Mouse (Mus musculus): ENCODE data around the gene Scaf1.

Scaf1 gene

DNA sequence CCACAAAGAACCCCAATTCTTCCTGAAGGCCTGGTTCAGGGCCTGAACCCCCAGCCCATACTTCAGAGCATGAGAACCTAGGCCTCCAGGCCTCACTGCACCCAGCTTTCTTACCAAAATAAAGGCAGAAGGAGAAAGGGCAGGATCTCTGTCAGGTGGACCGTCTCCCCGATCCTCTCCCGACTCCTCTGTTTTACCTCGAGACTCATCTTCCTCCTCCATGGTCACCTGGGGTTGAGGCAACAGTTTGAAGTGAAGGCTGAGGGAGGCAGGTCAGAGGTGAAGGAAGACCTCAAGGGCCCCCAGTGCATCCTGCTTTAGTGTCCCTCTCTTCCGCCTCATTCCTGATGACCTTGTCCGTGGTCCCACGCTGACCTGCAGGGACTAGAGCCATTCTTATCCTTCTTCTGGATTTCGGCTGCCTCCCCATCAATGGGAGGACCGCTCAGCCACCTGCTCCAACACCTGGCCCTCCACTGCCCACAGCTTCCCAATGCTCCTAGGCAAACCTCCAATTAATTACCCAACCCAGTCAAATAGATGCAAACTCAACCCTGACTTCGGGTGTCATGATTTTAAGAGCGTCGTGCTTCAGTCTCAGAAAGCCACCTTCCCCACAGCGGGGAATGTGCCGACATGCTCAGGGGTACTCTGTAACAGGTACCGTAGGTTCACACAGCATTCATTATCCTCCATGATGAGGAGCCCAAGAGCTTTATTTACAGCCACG, 2.6 kb downstream of the Scaf1 start:
- DNase-seq: no peak

DNA sequence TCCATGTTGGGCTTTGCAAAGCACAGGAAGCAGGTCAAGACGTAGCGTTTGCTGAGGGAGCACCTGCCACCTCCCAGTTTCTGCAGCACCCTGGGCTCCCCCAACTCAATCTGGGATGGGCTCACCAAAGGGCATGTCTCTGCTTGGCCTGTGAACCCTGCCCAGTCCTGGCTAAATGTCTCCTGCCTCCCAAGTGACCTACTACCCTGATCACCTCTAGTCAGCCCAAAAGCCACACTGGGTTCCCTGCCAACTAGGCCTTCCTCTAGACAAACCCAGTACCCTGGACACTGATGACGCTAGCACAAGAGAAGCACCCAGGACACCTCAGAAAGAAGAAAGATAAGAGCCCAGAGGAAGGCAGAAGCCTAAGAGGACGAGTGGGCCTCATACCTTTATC, 3.3 kb downstream of the Scaf1 start:
- DNase-seq: no peak

DNA sequence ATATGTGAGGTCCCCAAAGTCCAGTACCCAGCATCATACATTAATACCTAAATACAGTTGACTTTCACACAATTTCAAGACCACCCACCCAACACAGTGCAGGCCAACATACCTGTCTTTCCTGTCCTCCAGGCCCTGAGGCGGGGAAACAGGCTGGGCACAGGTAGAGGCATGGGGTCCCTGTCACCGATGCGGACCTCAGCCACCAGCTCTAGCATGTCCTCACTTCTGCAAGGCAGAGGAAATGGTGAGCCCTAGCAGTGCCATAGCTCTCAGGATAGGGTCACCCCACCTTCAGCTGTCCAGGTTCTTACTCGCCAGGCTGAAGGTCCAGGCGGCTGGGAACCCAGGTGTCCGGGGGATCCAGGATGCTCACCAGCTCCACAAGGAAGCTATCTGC, 4.2 kb downstream of the Scaf1 start:
- no peak for DNase-seq

- no peak for DNase-seq
These were observed 7.8 kb downstream of the Scaf1 start for GRCm38 (mm10) chr7:45008411-45008810.

DNA sequence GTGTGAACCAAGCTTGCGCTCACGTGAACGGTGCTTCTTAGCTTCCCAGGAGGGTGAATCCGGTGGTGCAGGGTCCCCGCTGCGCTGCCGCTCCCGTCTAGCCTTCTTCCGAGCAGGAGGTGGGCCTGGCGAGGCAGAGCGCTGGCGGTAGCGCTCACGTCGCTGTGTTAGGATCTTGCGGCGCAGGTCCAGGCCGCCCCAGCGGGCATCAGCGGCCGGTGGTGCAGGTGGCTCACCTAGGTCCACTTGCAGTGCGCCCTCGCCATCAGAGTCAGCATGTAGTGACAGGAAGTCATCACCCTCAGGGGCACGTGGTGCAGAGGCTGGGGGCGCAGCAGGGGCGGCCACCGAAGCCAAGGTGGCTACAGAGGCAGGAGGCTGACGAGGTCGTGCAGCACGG, 8.3 kb downstream of the Scaf1 start:
- DNase-seq: no peak

DNA sequence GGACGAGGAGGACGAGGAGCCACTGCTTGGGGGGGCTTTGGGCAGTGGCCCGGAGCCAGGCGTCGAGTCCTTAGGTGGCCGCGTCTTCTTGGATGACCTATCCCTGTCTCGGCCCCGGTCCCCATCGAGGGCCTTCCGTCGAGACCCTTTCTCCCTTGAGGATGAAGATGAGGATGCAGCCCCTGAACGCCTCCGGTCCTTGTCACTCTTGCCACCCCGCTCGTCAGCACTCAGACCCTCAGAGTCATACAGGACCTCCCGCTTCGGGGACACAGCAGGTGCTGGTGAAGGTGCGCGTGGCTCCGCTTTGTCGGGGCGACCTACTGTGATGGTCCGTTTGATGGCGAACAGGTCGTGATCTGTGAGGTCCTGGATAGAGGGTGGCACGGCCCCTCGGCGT, 9.0 kb downstream of the Scaf1 start:
- DNase-seq: no peak

- no peak for DNase-seq
These were observed 9.7 kb downstream of the Scaf1 start for GRCm38 (mm10) chr7:45006503-45006902.

DNA sequence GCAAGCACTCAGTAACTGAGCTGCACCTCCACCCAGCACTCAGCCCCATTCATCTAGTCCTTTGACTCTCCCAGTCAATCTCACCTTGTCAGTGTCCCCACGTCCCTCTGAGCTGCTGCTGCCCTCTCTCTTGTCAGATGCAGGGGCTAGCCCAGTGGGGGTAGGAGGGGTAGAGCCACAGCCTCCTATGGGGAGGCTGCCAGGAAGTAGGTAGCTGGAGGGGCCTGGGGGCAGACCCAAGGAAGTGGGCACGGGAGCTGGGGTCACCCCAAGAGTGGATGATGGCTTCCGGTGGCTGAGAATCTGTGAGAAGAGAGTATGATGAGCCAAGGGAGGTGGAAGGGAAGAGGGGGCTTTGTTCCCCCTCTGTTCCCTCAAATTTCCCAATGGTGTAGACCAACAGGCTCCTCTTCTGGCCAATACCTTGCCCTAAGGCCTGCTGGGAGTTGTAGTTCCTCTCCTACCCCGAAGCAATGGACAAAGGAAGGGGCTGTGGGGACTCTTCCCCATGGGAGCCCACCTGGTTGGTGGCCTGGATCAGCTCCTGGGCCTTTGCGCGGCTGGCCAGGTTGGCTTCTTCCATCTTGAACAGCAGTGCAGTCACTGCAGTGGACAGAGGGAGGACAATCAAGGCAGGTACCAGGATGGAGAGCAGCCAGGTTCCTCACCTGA, 10.7 kb downstream of the Scaf1 start:
- no peak for DNase-seq

GRCm38 (mm10) chr7:45004546-45004945, 11.6 kb downstream of the Scaf1 start:
- DNase-seq: no peak

- DNase-seq: no peak
These were observed 13.7 kb downstream of the Scaf1 start for GRCm38 (mm10) chr7:45002440-45002839.

GRCm38 (mm10) chr7:45000539-45001114, 15.5 kb downstream of the Scaf1 start:
- no peak for DNase-seq

GRCm38 (mm10) chr7:44999753-45000152, 16.4 kb downstream of the Scaf1 start:
- no peak for DNase-seq

DNA sequence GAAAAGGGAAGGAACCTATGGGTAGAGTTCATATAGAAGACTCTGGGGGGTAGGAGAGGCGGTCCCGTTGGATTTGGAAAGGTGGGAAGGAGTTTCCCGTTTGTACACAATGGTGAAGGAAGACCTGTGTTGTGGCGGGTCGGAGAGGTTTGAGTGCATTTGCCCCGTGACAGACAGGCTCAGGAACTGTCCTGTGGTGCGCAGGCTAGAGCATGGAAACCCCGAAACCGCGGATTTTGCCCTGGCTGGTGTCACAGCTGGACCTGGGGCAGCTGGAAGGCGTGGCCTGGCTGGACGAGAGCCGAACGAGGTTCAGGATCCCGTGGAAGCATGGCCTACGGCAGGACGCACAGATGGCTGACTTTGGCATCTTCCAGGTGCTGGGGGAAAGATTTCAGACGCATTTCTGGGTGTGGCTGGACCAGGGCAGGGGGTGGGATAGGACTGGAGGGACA, 17.6 kb downstream of the Scaf1 start, which contains the start of gene Bcl2l12:
Gene Bcl2l12, minus strand, starts transcription at position 212 of the 455 bp plus-strand sequence.
- no peak for DNase-seq

- DNase-seq: no peak
These were observed 18.2 kb downstream of the Scaf1 start for GRCm38 (mm10) chr7:44997940-44998428.

GRCm38 (mm10) chr7:44997231-44997939, 18.8 kb downstream of the Scaf1 start, which contains the start of gene Irf3:
Gene Irf3 (plus strand): TSS chr7:44997648.
- peak; percentile 92 to 95 for DNase-seq

DNA sequence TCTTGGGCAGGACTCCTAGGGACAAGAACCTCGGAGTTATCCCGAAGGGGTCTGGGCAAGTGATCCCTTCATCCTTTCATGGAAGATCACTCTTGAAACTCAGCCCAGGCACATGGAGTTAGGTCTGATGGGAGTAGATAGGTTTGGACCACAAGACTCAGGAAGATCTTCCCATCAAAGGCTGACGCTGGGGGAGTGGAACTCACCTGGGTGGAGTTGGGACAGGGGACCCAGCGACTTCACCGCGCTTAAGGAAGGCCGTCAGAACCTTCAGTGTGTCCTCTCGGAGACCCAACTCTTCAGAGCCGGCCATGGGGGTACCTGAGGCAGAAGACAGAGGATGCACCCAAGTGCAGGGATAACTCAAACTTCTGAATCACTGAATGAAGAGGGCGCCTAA, 19.5 kb downstream of the Scaf1 start:
- no peak for DNase-seq

DNA sequence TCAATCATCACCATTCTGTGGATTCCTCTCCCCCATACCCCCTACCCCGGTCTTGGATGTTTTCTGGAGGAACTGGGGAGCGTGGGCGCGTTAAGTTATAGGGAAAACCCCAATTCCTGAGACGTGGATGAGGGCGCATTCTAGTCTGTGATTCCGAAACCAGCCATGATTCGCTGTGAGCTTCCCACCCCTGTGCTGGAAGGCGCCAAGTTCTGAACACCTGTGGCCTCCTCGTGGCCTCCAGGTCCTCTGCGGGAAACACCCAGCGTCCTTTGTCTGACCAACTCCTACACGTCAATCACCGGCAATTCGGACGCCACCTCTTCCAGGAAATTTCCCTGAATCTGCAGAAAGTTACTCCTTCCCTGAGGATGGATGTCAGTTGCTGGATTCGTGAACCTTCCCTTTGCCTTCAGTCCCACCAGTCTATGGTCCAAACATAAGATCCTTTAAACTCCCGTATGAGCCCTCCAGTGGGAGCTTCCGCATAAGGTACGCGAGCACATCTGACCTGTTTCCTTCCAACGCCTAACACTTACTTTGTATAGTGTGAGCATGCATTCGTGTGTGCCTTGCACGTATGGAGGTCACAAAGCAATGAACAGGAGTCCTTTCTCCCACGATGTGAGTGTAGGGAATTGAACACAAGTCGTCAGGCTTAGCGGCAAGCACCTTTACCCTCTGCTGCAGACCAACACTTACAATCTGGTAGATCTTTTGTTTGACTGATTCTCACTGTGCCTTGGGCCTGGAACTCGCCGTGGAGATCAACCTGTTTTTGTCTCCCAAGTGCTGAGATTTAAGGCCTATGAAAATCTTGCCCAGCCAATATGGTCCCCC, 29.1 kb downstream of the Scaf1 start:
- DNase-seq: no peak

DNA sequence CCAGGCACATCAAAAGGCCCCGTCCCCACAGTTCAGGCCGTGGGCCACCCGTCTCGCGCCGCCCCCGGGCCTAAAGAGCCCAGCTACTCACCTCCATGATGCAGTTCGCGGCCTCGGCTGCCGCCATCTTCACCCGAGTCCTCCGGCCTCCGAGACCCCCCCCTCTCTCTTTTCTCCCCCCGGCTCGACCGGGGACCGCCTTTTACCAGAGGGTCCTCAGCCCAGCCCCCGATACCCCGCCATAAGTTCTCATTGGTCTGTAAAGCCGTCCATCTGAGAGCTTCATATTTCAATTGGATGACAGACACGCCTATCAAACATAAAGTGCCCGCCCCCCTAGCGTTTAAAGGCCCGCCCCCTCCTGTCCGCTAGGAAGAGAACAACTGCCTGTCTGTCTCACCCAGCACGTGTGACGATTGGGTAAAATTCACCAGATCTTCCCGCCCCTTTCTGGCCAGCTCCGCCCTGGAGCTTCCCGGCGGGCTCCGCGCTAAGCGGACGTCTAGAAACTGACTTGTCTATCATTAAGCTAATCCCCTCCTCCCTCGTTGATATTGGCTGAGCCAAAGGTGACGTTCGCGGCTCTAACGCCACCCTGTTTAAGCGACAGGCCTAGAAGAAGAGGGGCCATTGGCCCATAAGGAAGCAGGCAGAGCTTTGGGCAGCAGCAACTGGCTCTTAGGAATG, 29.8 kb downstream of the Scaf1 start, which contains the start of gene Prmt1:
Gene Prmt1, minus strand, starts transcription at position 377 of the 687 bp plus-strand sequence.
- peak; percentile 98 to 100 for DNase-seq

GRCm38 (mm10) chr7:44985595-44986191, 30.5 kb downstream of the Scaf1 start:
- DNase-seq: peak; percentile 52 to 71

DNA sequence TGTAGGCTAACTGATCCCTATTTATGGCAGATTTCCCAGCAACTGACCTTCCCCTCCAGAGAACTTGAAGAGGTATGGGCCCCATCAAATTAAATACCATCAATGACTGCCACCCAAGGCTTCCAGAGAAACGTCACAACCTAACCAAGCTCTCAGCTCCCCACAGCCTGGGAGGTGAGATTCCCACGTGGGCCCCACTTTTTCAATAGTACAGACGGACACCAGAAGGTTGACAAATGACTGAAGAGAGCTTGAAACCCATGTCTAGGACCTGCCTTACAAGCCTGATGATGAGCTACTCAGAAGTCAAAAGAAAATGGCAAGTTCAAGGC, 31.4 kb downstream of the Scaf1 start:
- DNase-seq: no peak

All from thymus, adult 18-20 months (tissue).